Mouse (Mus musculus): Measurements from ENCODE around the gene Fxyd5. TPM values are rescaled to one million over a fixed set of nuclear protein-coding genes. Genes with fewer than 3 reads are reported as not detected.

Gene Fxyd5
- total RNA-seq, 2 experiments from 2014 or later = 244 to 471 TPM

DNA sequence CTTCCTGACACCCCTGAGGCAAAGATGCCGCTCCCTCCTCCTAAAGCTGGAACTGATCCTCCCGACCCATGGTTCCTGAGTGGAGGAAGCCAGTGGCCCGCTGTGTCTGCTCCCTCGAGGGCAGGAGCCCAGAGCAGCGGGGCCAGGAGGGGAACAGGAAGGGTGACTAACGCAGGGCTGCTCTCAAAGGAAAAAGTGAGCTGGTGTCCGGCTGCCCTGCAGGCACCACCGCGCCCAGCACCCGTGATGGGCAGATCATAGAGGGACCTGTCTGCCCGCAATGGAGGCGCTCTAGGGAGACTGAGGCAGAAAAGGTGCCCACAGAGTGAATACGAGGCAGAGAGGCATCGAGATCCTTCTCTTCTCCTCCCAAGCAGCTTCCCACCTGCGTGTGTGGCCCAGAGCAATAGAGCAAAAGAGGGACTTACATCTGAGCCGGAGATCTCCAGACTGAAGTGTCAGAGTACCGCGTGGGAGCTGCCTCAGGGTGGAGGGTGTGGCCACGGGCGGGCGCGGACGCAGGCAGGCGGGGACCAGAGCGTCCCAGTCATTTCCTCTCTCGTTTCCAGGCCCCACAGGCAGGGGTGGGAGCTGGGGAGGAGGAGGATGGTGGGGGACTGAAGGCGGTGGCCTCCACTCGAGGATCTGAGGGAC lies 492 bp downstream of the Fxyd5 start:
- ATAC-seq (replicated peaks; ENCODE audit: poor library complexity) = peak; percentile 82

DNA sequence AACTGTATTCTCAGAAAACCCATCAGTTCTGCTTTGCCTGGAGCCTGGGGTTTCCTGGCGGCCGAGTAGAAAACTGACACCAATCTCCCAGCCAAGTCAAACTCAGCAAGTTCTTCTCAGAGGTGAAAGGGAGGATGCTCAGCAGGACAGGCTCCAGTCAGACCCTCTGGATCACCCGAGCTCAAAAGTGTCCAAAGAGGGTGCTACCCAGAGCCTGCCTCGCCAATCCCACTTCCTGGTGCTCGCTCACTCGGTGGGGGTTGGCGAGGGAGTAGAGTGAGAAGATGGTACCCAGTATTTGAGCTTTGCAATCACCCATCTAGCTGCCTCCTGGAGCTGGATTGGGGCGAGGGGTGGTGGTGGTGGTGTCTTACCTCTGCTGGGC lies 1.3 kb downstream of the Fxyd5 start:
- ATAC-seq (replicated peaks; ENCODE audit: poor library complexity) = no peak

DNA sequence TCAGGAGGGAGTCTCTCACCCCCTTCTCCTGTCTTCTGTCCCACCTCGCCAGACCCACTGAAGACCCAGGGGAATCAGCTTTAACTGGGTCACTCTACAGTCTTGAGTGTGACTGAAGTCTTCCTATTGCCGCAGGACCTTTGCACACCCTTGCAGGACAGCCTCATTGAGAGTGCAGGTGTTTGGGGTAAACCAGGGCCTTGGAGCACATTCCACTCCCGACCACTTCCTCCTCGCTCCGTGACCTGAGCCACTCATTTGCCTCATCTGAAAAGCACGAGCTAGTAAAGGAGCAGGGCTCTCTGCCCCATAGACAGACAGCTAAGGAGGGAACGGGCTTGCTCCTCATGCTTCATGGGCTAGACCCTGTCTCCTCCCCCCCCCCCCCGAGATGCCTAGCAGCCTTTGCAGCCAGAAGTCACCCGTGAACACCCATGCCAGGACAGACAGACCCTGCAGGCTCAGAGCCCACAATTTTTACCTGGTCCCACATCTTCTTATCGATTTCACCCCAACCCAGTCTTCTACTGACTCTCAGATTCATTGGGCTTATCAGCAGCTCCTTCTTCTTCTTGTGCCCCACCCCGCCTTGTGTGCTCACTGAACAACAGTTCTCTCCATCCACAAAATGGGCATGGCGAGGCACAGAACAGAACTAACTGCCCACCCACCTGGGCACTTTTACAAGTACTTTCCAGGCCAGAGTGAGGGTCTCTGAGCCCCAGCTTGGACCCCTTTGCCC lies 1.8 kb downstream of the Fxyd5 start:
- no peak for ATAC-seq (replicated peaks; ENCODE audit: poor library complexity)

- ATAC-seq (replicated peaks; ENCODE audit: poor library complexity) = no peak
These were observed 3.3 kb downstream of the Fxyd5 start for GRCm38 (mm10) chr7:31039011-31039410.

- peak; percentile 9; the same call in 1 of the 2 replicates for ATAC-seq (replicated peaks; ENCODE audit: poor library complexity)
These were observed 4.6 kb downstream of the Fxyd5 start for GRCm38 (mm10) chr7:31037675-31038074.

DNA sequence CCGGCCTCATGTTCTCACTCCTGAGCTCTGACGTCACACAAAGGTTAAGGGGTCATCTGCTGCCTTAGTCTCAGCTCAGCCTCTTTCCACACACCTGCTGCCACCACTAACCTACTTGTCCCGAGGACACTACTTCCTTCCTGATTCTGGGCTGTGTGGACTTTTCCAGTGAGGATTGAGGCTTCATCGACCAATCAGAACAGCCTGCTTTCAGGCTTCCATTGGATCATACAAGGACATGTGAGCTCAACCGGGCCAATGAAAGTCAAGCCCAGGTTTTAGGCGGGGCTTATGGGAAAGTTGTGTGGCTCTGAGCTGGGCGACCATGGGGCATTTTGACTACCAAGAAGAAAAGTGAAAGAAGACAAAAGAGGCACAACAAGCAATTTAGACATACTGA lies 5.4 kb downstream of the Fxyd5 start:
- peak; percentile 69 for ATAC-seq (replicated peaks; ENCODE audit: poor library complexity)

DNA sequence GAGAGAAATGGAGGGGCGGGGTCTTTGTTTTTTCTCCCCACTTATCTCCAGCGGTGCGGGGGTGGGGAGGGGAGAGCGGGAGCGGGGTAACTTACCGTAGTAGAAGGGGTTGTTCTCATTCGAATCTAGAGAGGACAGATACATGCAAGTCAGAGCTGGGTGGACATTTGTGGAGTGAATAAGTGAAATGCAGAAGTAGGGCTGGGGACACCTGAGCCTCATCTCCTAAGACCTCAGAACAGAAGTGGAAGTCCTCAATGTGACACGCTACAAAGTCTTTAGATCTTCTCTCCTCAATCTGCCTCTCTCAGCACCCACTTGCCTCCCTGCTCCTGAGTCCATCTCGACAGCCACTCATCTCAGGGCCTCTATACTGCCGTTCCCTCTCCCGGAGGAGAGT lies 7.0 kb downstream of the Fxyd5 start:
- no peak for ATAC-seq (replicated peaks; ENCODE audit: poor library complexity)

GRCm38 (mm10) chr7:31034789-31035188 lies 7.5 kb downstream of the Fxyd5 start:
- ATAC-seq (replicated peaks; ENCODE audit: poor library complexity) = peak; percentile 24; the same call in 1 of the 2 replicates

- peak; percentile 65 for ATAC-seq (replicated peaks; ENCODE audit: poor library complexity)
These were observed 8.7 kb downstream of the Fxyd5 start for GRCm38 (mm10) chr7:31033409-31034165.

- peak; percentile 71 for ATAC-seq (replicated peaks; ENCODE audit: poor library complexity)
These were observed 10.6 kb downstream of the Fxyd5 start for GRCm38 (mm10) chr7:31031731-31032130.

DNA sequence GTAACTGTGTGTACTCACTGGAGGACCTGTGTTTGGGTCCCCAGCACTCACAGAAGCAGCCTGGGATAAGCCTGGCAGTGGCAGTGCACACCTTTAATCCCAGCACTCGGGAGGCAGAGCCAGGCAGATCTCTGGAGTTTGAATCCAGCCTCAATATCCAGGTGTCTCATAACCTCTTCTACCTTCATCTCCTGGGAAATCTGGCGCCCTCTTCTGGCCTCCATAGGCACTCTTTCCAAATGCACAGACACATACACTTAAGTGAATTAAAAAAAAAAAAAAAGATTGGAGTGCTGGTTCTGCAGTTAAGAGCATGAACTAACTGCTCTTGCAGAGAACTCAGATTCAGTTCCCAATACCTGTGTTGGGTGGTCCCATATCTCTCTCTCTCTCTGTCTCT lies 11.6 kb downstream of the Fxyd5 start:
- ATAC-seq (replicated peaks; ENCODE audit: poor library complexity) = no peak

DNA sequence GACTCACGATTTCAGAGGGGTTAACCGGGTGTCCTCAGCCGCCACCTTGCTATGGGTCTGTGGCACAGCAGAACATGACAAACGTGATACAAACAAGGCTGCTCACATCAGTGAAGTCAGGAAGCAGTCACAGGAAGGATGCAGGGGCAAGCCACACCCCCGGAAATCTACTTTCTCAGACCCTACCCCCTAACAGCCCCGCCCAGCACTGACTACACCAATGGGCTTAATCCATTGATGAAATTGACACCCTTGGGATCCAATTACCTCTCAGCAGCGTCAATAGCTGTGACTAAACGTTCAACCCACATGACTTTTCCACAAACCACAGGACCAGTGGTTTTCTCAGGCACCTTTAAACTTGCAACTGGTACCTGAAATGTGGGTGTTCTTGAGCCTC lies 13.7 kb downstream of the Fxyd5 start:
- no peak for ATAC-seq (replicated peaks; ENCODE audit: poor library complexity)

DNA sequence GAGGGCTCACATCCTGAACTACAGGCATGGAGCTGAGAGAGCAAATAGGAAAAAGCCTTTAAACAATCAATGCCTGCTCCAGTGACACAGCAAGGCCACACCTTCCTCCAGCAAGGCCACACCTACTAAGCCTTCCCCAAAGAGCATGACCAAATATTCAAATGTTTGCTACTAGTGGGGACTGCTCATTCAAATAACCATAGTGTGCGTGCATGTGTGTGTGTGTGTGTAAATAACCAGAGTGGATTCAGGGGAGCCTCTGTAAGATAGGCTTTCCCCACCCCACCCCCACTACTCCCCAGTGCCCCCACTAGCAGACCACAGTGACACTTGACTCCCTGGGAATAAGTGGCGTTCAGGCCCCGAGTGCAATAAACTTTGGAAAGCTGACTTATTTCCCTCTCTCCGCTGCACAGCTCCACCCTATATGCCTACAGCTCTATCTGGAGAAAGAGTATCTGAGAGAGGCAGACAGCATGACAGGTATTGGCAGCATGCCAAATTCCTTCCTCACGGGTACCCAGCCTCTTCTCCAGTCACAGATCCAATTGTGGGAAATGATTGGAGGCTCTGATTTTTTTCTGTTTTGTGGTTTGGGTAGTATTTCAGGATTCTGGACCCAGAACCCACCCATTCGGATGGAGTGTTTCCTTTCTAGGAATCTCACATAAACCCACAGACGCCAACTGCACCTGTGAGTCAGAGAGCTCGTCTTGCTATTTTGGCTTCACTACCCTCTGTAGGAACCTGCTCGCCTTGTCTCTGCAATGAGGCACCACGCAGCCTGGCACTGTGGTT lies 25.0 kb downstream of the Fxyd5 start:
- ATAC-seq (replicated peaks; ENCODE audit: poor library complexity) = no peak

- no peak for ATAC-seq (replicated peaks; ENCODE audit: poor library complexity)
These were observed 29.3 kb downstream of the Fxyd5 start for GRCm38 (mm10) chr7:31012971-31013370.

- ATAC-seq (replicated peaks; ENCODE audit: poor library complexity) = no peak
These were observed 33.4 kb downstream of the Fxyd5 start for GRCm38 (mm10) chr7:31008889-31009288.

GRCm38 (mm10) chr7:31008175-31008574 lies 34.1 kb downstream of the Fxyd5 start:
- ATAC-seq (replicated peaks; ENCODE audit: poor library complexity) = peak; percentile 93

DNA sequence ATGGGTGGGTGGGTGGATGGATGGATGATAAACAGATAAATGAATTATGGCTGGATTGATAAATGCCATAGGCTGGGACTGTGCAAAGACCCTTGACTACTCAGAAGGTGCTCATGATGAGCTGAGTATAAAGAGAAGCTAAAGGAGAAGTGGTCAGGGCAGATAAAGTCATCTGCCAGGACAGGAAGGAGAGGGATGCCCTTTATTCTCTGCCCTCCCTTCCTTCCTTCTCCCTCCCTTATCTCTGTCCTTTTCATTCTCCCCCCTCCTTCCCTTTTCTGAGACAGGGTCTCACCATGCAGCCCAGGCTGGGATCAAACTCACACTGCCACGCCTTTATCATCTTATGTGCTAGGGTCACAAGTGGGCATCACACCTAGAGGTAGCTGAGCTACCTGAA lies 34.5 kb downstream of the Fxyd5 start:
- ATAC-seq (replicated peaks; ENCODE audit: poor library complexity) = peak; percentile 56

- peak; percentile 89 for ATAC-seq (replicated peaks; ENCODE audit: poor library complexity)
These were observed 39.6 kb downstream of the Fxyd5 start for GRCm38 (mm10) chr7:31002650-31003049.

- peak; percentile 66 for ATAC-seq (replicated peaks; ENCODE audit: poor library complexity)
These were observed 41.7 kb downstream of the Fxyd5 start for GRCm38 (mm10) chr7:31000505-31001020.

DNA sequence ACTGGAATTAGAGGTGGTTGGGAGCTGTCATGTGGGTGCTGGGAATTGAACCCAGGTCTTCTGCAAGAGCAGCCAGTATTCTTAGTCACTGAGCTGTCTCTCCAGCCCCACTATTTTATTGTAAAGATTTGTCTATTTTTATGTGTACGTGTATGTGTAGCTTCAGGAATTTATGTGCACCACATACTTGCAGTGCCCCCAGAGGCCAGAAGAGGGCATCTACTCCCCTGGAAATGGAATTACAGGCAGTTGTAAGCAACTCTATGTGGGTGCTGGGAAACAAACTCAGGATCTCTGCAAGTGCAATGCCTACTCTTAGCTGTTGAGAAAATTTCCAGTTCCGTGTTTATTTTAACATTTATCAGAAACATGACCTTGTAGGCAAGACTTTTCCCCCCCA lies 45.8 kb downstream of the Fxyd5 start:
- ATAC-seq (replicated peaks; ENCODE audit: poor library complexity) = no peak

- ATAC-seq (replicated peaks; ENCODE audit: poor library complexity) = no peak
These were observed 48.3 kb downstream of the Fxyd5 start for GRCm38 (mm10) chr7:30993986-30994385.
